Mouse (Mus musculus) cerebellum, adult 11 months (tissue): ENCODE measurements around the gene Gm44579.

Source experiments
- DNase-seq: peaks from one replicate; pipeline ENCODE4 v3.0.0; 2022

The Gm44579 gene

GRCm38 (mm10) chr15:98167645-98168621 lies 52.8 kb downstream of the Gm44579 start:
- peak; percentile 88 for DNase-seq

DNA sequence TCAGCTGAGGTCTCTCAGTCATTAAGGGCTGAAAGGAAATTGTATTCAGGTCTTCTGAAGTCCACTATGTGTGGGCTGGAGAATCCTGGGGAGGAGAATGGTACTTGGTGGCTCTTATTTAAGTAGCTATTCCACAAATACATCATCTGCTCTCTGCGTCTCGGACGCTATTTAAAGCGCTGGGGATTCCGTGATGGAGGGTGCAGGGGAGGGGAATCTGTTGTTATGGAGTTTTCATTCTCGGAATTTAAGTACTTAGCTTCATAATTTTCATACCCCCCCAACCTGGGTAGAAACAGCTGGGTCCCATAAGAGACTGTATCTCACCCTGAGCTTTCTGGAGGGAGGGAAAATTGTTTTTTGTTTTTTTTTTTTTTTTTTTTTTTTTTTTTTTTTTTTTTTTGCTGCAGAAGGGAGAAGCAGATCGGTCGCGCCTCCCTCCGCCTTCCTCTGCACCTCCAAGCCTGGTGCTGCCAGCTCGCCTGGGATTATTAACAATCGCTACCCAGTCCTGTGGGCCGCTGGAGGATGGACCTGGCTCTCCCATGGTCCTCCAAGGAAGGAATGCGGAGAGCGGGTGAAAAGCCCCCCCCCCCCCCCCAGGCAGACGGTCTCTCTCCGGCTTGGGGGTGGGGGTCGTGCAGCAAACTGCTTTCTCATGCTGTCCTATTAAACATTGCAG lies 53.7 kb downstream of the Gm44579 start, which contains the start of gene Ccdc184:
Gene Ccdc184, plus strand, starts transcription at position 196 of the 682 bp plus-strand sequence.
- no peak for DNase-seq

GRCm38 (mm10) chr15:98165525-98165924 lies 55.3 kb downstream of the Gm44579 start, which contains the start of gene Asb8:
Gene Asb8, minus strand, starts transcription at chr15:98165625.
- DNase-seq, result no peak

- no peak for DNase-seq
These were observed 58.2 kb downstream of the Gm44579 start for GRCm38 (mm10) chr15:98162561-98162960.

GRCm38 (mm10) chr15:98161026-98161805 lies 59.6 kb downstream of the Gm44579 start:
- no peak for DNase-seq

DNA sequence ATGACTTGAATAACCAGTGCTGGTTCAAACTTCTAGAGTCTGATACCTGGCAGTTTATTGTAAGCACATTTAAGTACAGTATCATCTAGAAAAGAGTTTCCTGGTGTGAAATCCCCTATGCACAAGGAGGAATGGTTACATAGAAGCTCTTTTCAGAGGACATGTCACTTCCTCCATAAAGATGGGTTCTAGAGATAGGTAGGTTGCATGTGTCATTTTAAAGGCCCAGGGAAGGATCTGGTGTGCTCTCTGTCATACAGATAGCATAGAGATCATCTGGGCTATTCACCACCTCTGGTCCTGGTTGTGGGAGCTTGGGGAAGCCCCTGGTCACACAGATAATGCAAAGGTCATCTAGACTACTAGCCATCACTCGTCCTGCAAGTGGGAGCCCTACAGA lies 63.5 kb downstream of the Gm44579 start:
- DNase-seq, result no peak

- no peak for DNase-seq
These were observed 64.8 kb downstream of the Gm44579 start for GRCm38 (mm10) chr15:98155944-98156343.

DNA sequence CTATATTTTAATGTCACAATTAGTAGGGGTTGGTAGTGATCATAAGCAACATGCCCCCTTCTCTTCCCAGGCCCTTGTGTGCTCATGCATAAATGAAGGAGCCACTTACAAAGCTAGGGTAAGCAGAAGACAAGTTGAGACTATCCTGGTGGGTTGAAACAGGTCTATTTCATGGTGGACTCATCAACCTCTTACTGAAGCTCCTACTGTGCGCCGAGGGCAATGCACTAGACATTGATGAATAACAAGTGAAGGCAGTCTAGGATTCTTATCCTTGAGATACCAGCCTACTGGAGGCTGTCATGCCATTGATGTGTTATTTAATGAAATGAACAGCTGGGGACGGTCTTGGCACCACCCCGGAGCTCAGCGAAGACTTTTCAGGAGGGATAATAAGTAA lies 65.5 kb downstream of the Gm44579 start:
- no peak for DNase-seq

GRCm38 (mm10) chr15:98154631-98155030 lies 66.1 kb downstream of the Gm44579 start:
- no peak for DNase-seq

DNA sequence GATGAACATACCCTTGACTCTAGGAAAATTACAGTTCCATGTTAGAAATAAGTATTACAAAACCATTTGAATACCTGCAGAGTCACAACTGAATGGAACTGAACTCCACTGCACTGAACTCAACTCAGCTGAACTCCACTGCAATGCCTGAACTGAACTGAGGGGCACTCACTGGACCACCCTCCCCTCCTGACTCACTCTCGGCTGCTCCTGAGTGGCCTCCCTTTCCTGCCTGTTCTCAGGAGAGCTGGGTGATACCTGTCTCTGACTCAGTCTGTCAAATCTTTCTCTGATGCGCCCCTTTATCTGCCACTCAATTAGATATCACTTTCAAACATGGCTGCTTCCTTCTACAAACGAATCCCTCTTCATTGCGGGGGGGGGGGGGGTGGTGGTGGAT lies 66.6 kb downstream of the Gm44579 start:
- DNase-seq, result no peak

GRCm38 (mm10) chr15:98153625-98154024 lies 67.2 kb downstream of the Gm44579 start:
- no peak for DNase-seq

GRCm38 (mm10) chr15:98152916-98153315 lies 67.9 kb downstream of the Gm44579 start:
- no peak for DNase-seq

DNA sequence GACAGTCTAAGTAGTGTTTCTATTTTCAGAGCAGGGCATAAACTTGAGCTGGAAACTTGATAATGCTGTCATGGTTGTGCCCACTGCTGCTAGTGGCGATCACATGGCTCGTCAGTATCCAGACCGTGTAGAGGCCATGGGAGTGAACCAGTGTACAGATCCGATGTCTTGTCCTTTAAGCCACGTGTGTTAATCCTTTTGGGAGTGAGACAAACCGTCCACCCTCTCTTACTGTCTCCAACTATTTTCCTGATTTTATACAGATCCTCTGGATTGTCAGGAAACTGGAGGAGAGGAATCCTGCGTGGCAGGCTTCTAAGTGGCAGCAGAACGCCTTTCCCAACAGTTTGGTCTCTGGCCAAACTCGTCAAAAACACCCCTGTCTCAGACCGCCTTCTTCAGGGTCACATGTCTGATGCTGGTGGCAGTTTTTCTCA lies 71.6 kb downstream of the Gm44579 start:
- DNase-seq, result no peak

GRCm38 (mm10) chr15:98148356-98148755 lies 72.4 kb downstream of the Gm44579 start:
- DNase-seq, result peak; percentile 58

GRCm38 (mm10) chr15:98145559-98146181 lies 75.1 kb downstream of the Gm44579 start:
- DNase-seq, result peak; percentile 90

- no peak for DNase-seq
These were observed 75.8 kb downstream of the Gm44579 start for GRCm38 (mm10) chr15:98144861-98145507.

DNA sequence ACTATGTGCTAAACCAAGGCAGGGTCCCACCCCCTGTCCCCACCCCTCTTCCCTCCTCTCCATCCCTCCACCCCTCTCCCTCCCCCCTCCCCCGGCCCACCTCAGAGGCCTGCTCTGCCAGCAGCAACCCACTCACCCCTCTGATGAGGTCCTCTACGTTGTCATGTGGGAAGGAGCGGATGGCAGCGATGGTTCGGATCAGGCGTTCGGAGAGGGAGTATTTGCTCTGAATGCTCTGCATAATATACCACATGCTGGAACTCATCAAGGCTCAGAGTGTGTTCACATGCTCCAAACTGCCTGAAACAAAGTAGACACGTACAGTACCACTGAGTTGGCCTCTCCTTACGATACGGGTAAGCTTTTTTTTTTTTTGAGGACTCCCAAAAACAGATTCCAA lies 78.3 kb downstream of the Gm44579 start:
- DNase-seq, result no peak

- no peak for DNase-seq
These were observed 80.0 kb downstream of the Gm44579 start for GRCm38 (mm10) chr15:98140809-98141208.

- no peak for DNase-seq
These were observed 81.0 kb downstream of the Gm44579 start for GRCm38 (mm10) chr15:98139763-98140162.

DNA sequence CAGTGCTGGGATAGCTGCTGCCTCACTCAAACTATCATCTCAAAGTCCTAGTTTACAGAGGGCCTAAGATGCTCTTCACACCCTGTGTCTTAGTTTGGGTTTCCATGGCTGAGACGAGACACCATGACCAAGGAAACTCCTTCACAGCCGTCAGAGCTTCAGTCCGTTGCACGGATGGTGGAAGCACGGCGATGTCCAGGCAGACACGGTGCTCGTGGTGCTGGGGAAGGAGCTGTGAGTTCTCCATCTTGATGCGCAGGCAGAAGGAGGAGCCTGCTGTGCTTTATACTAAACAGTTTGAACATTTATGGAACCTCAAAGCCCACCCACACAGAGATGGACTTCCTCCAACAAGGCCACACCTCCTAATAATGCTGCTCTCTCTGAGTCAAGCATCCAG lies 83.9 kb downstream of the Gm44579 start:
- DNase-seq, result no peak
